Mouse (Mus musculus): Measurements from ENCODE around the gene Nnat. TPM values are rescaled to one million over a fixed set of nuclear protein-coding genes. Genes with fewer than 3 reads are reported as not detected.
A peak's percentile ranks its signal among the peaks of the same experiment; 100 is the strongest.

Gene Nnat
- polyA plus RNA-seq, 1 experiment from 2014 or later, result 993 TPM

Small RNAs within 50 kb of the gene (microRNA-seq; reads per million reads assigned to microRNA genes)
- 8.7 reads per million, percentile 25 among the genes with 10 or more reads in this experiment for gene Gm23134

Other genes with a start within 250 kb of the Nnat start
- gene Ghrh, start 212.6 kb upstream of the Nnat start, polyA plus RNA-seq (2015; fragmentation: Nextera tagmentation; extraction: Ambion mirVana), result 0.57 TPM in 1 of 2 replicates, not detected in the other
- 93.8 and 104 TPM in 2 replicates for gene Manbal, start 192.5 kb upstream of the Nnat start, polyA plus RNA-seq (2015; fragmentation: Nextera tagmentation; extraction: Ambion mirVana)
- 20.8 and 22.4 TPM in 2 replicates for gene Src, start 141.6 kb upstream of the Nnat start, polyA plus RNA-seq (2015; fragmentation: Nextera tagmentation; extraction: Ambion mirVana)
- 71.0 and 71.6 TPM in 2 replicates for gene Blcap, start 11.2 kb downstream of the Nnat start, polyA plus RNA-seq (2015; fragmentation: Nextera tagmentation; extraction: Ambion mirVana)
- 66.8 and 67.4 TPM in 2 replicates for gene Ctnnbl1, start 177.3 kb downstream of the Nnat start, polyA plus RNA-seq (2015; fragmentation: Nextera tagmentation; extraction: Ambion mirVana)